Mouse (Mus musculus): Measurements from ENCODE around the gene Gm9887.
A peak's percentile ranks its signal among the peaks of the same experiment; 100 is the strongest.
"Not testable (repeated sequence)": the region's sequence is repeated elsewhere in the genome, so short reads cannot be mapped to it uniquely, and the experiment has no call there.

The Gm9887 gene

GRCm38 (mm10) chr12:69386281-69386732 is 14.0 kb upstream of the Gm9887 start:
- ATAC-seq (ENCODE audit: low TSS enrichment): not testable (repeated sequence)

- ATAC-seq (ENCODE audit: low TSS enrichment): no peak
Measured at GRCm38 (mm10) chr12:69385542-69386280, 13.5 kb upstream of the Gm9887 start.

- ATAC-seq (ENCODE audit: low TSS enrichment): no peak
Measured at GRCm38 (mm10) chr12:69384606-69385005, 12.3 kb upstream of the Gm9887 start.

GRCm38 (mm10) chr12:69382880-69383279 is 10.6 kb upstream of the Gm9887 start:
- no peak for ATAC-seq (ENCODE audit: low TSS enrichment)

- ATAC-seq (ENCODE audit: low TSS enrichment): no peak
Measured at GRCm38 (mm10) chr12:69378558-69379454, 6.5 kb upstream of the Gm9887 start.

GRCm38 (mm10) chr12:69377636-69378035 is 5.4 kb upstream of the Gm9887 start:
- not testable (repeated sequence) for ATAC-seq (ENCODE audit: low TSS enrichment)

- ATAC-seq (ENCODE audit: low TSS enrichment): no peak
Measured at GRCm38 (mm10) chr12:69377188-69377587, 4.9 kb upstream of the Gm9887 start.

- no peak for ATAC-seq (ENCODE audit: low TSS enrichment)
Measured at GRCm38 (mm10) chr12:69376132-69376531, 3.9 kb upstream of the Gm9887 start.

GRCm38 (mm10) chr12:69373850-69374766 is 1.9 kb upstream of the Gm9887 start:
- no peak for ATAC-seq (ENCODE audit: low TSS enrichment)

GRCm38 (mm10) chr12:69372731-69373331 is 573 bp upstream of the Gm9887 start:
- no peak for ATAC-seq (ENCODE audit: low TSS enrichment)

- peak; percentile 81 for ATAC-seq (ENCODE audit: low TSS enrichment)
Measured at GRCm38 (mm10) chr12:69371421-69371853, 821 bp downstream of the Gm9887 start.

GRCm38 (mm10) chr12:69370936-69371335 is 1.3 kb downstream of the Gm9887 start:
- no peak for ATAC-seq (ENCODE audit: low TSS enrichment)

GRCm38 (mm10) chr12:69367557-69367956 is 4.7 kb downstream of the Gm9887 start:
- ATAC-seq (ENCODE audit: low TSS enrichment): no peak

GRCm38 (mm10) chr12:69366424-69366823 is 5.8 kb downstream of the Gm9887 start:
- ATAC-seq (ENCODE audit: low TSS enrichment): no peak

- no peak for ATAC-seq (ENCODE audit: low TSS enrichment)
Measured at GRCm38 (mm10) chr12:69365757-69366156, 6.5 kb downstream of the Gm9887 start.

- peak; percentile 71 for ATAC-seq (ENCODE audit: low TSS enrichment)
Measured at GRCm38 (mm10) chr12:69363899-69364762, 8.1 kb downstream of the Gm9887 start.

GRCm38 (mm10) chr12:69363110-69363509 is 9.1 kb downstream of the Gm9887 start:
- not testable (repeated sequence) for ATAC-seq (ENCODE audit: low TSS enrichment)

GRCm38 (mm10) chr12:69362388-69362787 is 9.9 kb downstream of the Gm9887 start:
- ATAC-seq (ENCODE audit: low TSS enrichment): no peak

- no peak; the same call in 1 of the 2 replicates for ATAC-seq (ENCODE audit: low TSS enrichment)
Measured at GRCm38 (mm10) chr12:69361919-69362318, 10.3 kb downstream of the Gm9887 start.

Data from frontal cortex, adult (tissue).